Mouse (Mus musculus): Measurements from ENCODE around the gene Man1a2.

GRCm38 (mm10) chr3:100515754-100516141 lies 169.6 kb downstream of the Man1a2 start:
- no peak for TF ChIP-seq CTCF (IDR thresholded peaks at IDR 0.05 in 2 of 3, conservative IDR thresholded peaks at IDR 0.05 in 1 of 3; ENCODE audit: control insufficient read depth in 1 of 3, insufficient read depth in 1 of 3, low read depth in 2 of 3, low read length in 3 of 3, poor library complexity in 1 of 3, severe bottlenecking in 1 of 3)
- TF ChIP-seq EP300 (IDR thresholded peaks at IDR 0.05; ENCODE audit: low read depth in 1 of 2, low read length in 2 of 2): no peak
- no peak for TF ChIP-seq NELFE (IDR thresholded peaks at IDR 0.05; ENCODE audit: low read depth, low read length)
- no peak for TF ChIP-seq MEF2A (IDR thresholded peaks at IDR 0.05; ENCODE audit: extremely low read depth, insufficient replicate concordance, low read depth, low read length, poor library complexity, severe bottlenecking)
- no peak for TF ChIP-seq MXI1 (IDR thresholded peaks at IDR 0.05; ENCODE audit: low read depth, low read length)
- no peak for TF ChIP-seq SIN3A (IDR thresholded peaks at IDR 0.05; ENCODE audit: low read length)
- TF ChIP-seq BHLHE40 (IDR thresholded peaks at IDR 0.05; ENCODE audit: borderline replicate concordance, low read depth, low read length): no peak
- no peak for TF ChIP-seq USF1 (IDR thresholded peaks at IDR 0.05; ENCODE audit: low read depth, low read length)
